Mouse (Mus musculus) kidney, embryonic 15.5 days (tissue): Measurements from ENCODE around the gene Zfp287. TPM values are rescaled to one million over a fixed set of nuclear protein-coding genes. Genes with fewer than 3 reads are reported as not detected.

Experiments used
- ATAC-seq: fragments of 200-750 bp; cut with Nextera tagmentation; replicated peaks from 2 replicates; pipeline ENCODE4 v1.8.0; 2017; ENCODE audit warnings: moderate TSS enrichment; ENCODE audit not compliant: low FRiP score
- H3K27ac ChIP-seq: fragments of 300-500 bp; sonication (generic); 2 replicates; pipeline ENCODE4 v1.5.1; 2015; ENCODE audit warnings: mild to moderate bottlenecking, inconsistent platforms
- H3K27me3 ChIP-seq: fragments of 300-500 bp; sonication (generic); 2 replicates; pipeline ENCODE4 v1.6.1; 2015; ENCODE audit warnings: inconsistent platforms
- H3K36me3 ChIP-seq: fragments of 300-500 bp; sonication (generic); 2 replicates; pipeline ENCODE4 v1.6.1; 2015; ENCODE audit warnings: inconsistent platforms
- H3K4me1 ChIP-seq: fragments of 300-500 bp; sonication (generic); 2 replicates; pipeline ENCODE4 v1.6.1; 2015; ENCODE audit warnings: inconsistent platforms
- H3K4me2 ChIP-seq: fragments of 300-500 bp; sonication (generic); 2 replicates; pipeline ENCODE4 v1.6.1; 2015; ENCODE audit warnings: moderate library complexity, mild to moderate bottlenecking, inconsistent platforms
- H3K4me3 ChIP-seq: fragments of 300-500 bp; sonication (generic); replicated peaks from 2 replicates; pipeline ENCODE4 v1.5.1; 2015; ENCODE audit warnings: mild to moderate bottlenecking, inconsistent platforms
- H3K9ac ChIP-seq: fragments of 300-500 bp; sonication (generic); 2 replicates; pipeline ENCODE4 v1.6.1; 2015; ENCODE audit warnings: mild to moderate bottlenecking, inconsistent platforms
- H3K9me3 ChIP-seq: fragments of 300-500 bp; sonication (generic); replicated peaks from 2 replicates; pipeline ENCODE4 v1.6.1; 2016; ENCODE audit warnings: inconsistent platforms
- WGBS: fragments of 180-500 bp; shearing (Covaris S2); methylation state at CpG from one replicate; pipeline ENCODE4 v1.1.7; 2015; ENCODE audit warnings: mixed read lengths; 5-methylcytosine and 5-hydroxymethylcytosine counted together
- polyA plus RNA-seq: library from polyadenylated mRNA; unstranded; fragments of >200 nt; fragmentation: Nextera tagmentation; extraction: Ambion mirVana; gene quantifications from 2 replicates; pipeline ENCODE4 v1.2.1, GENCODE M21; 2015

Zfp287 gene
- polyA plus RNA-seq, 1 experiment from 2014 or later, result 8.9 TPM

- 60% methylated on average over 4 of the region's 4 CpGs for WGBS
- no peaks in the 10 kb centered on the region for H3K36me3 ChIP-seq
- no peak for ATAC-seq
These were observed 32.0 kb downstream of the Zfp287 start for GRCm38 (mm10) chr11:62699749-62700148.

GRCm38 (mm10) chr11:62695126-62695525 lies 36.6 kb downstream of the Zfp287 start:
- H3K4me2 ChIP-seq, result no peak overlapping the region
- H3K27me3 ChIP-seq, result no peaks in the 10 kb centered on the region
- H3K9me3 ChIP-seq, result no peaks in the 10 kb centered on the region
- WGBS, result 93% methylated on average over 8 of the region's 8 CpGs
- no peak overlapping the region for H3K9ac ChIP-seq
- no peak for ATAC-seq
- no peaks in the 10 kb centered on the region for H3K36me3 ChIP-seq
- no peak overlapping the region for H3K27ac ChIP-seq
- no peaks in the 10 kb centered on the region for H3K4me1 ChIP-seq
- H3K4me3 ChIP-seq, result no peak overlapping the region

More at GRCm38 (mm10) chr11:62699749-62700148, 32.0 kb downstream of the Zfp287 start:
- Histone ChIP-seq H3K27ac (no peak overlapping the region), H3K9ac (no peak overlapping the region), H3K27me3 (no peaks in the 10 kb centered on the region), H3K9me3 (no peaks in the 10 kb centered on the region), H3K4me2 (no peak overlapping the region), H3K4me1 (no peaks in the 10 kb centered on the region), H3K4me3 (no peak overlapping the region)

DNA sequence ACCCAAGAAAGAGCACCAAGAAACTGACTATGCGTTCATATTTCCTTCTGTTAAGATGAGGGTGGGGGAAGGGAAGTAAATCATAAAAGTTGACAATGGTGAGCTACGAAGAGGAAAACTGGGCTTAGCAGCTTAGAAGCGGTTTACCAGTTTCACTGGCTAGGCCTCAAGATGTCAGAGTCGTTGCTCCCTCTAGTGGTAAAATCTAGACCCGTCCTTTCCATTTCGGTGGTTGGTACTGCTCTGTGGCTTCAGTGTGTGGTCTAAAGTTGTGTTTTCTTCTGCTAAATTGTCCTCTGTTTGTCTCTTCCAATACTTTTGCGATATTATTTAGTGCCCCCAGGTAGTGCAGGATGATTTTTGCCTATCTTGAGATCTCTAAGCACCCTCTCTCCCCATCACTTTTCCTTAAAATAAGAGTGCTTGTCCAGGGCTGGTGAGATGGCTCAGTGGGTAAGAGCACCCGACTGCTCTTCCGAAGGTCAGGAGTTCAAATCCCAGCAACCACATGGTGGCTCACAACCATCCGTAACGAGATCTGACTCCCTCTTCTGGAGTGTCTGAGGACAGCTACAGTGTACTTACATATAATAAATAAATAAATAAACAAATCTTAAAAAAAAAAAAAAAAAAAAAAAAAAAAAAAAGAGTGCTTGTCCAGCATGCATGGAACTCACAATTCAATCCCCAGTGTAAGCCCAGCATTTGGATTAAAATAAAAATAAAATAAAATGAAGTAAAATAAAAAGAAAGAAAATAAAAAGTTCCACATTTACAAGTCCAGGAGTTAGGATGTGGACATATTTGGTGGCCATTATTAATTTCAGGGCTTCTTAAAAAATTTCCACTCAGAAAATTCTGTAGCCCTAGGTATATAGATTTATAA lies 38.2 kb downstream of the Zfp287 start:
- Histone ChIP-seq H3K27me3 (no peaks in the 10 kb centered on the region), H3K4me2 (no peak overlapping the region), H3K36me3 (no peaks in the 10 kb centered on the region), H3K9me3 (no peaks in the 10 kb centered on the region), H3K9ac (no peak overlapping the region), H3K4me3 (no peak overlapping the region), H3K4me1 (no peaks in the 10 kb centered on the region), H3K27ac (no peak overlapping the region)
- ATAC-seq, result peak; percentile 69; the same call in 1 of the 2 replicates
- 20% methylated on average over 11 of the region's 11 CpGs for WGBS

DNA sequence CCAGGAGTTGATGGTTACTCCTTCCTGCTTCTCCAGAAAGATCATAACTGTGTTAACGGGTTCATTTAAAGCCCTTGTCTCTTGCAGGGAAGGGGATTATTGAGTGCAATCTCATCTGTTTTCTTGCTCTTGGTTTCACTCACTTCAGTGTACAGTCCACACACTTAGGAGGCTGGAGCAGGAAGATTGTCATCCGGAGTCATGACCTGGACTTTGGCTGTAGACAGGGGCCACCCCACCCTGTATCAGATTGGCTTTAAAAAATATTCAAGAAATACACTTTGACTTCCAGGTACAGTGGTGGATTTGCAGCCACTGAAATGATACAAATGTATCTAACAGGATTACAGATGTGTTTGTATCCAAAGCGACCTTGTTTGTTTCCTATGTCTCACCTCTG lies 40.1 kb downstream of the Zfp287 start:
- no peak overlapping the region for H3K4me2 ChIP-seq
- no peak overlapping the region for H3K9ac ChIP-seq
- no peak for ATAC-seq
- H3K27ac ChIP-seq, result no peak overlapping the region
- no peaks in the 10 kb centered on the region for H3K9me3 ChIP-seq
- no peaks in the 10 kb centered on the region for H3K27me3 ChIP-seq
- no peaks in the 10 kb centered on the region for H3K36me3 ChIP-seq
- no peak overlapping the region for H3K4me3 ChIP-seq
- WGBS, result 79% methylated on average over 3 of the region's 3 CpGs
- no peaks in the 10 kb centered on the region for H3K4me1 ChIP-seq

DNA sequence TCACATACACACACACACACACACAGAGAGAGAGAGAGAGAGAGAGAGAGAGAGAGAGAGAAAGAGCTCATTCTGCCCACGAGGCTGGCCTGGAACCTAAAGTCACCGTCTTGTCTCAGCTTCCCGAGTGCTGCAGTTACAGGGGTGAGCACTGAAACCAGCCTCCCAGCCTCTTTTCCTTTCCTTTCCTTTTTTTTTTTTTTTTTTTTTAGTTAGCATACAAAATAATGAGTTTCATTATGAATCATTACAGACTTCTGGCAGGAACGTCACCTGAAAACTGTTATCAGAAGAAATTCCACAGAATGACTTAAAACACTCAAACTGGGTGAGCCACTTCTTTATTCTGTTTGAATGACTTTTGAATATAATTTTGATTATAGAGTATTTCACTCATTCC lies 51.8 kb downstream of the Zfp287 start:
- Histone ChIP-seq H3K36me3 (no peaks in the 10 kb centered on the region), H3K27me3 (no peaks in the 10 kb centered on the region), H3K4me2 (no peak overlapping the region), H3K4me1 (peaks cover 8% of the 10 kb centered on the region; the same call in 1 of the 2 replicates), H3K9ac (no peak overlapping the region), H3K9me3 (no peaks in the 10 kb centered on the region), H3K4me3 (no peak overlapping the region), H3K27ac (no peak overlapping the region)
- ATAC-seq, result no peak
- WGBS, result 78% methylated on average over 4 of the region's 4 CpGs

DNA sequence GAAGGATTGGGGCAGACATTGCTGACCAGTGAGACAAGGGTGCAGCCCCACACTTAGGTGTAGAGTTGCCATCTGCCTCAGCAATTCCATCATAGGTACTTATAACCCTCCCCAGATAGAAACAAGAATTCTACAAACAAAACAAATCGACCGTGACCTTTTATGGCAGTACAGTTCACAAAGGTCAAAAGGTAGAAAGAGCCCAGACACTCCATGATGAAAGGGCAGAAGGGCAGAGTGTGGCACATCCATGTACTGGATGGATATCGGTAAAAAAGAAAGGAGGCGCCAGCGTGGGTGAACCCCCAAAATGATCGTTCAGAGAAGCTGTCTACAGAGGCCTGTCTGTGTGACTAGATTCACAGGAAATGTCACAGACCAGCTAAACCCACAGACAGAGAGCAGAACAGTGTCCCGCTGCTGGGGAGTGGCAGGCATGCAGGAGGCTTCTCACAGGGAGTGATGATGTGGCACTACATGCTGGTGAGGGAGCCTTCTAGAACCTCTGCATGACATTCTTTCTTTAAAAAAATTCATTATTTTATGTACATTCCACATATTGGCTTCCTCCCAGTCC lies 52.8 kb downstream of the Zfp287 start:
- 68% methylated on average over 7 of the region's 7 CpGs for WGBS
- no peak overlapping the region for H3K9ac ChIP-seq
- H3K27me3 ChIP-seq, result no peaks in the 10 kb centered on the region
- ATAC-seq, result no peak
- no peak overlapping the region for H3K4me3 ChIP-seq
- H3K4me2 ChIP-seq, result no peak overlapping the region
- peaks cover 8% of the 10 kb centered on the region; the same call in 1 of the 2 replicates for H3K4me1 ChIP-seq
- H3K36me3 ChIP-seq, result no peaks in the 10 kb centered on the region
- H3K27ac ChIP-seq, result no peak overlapping the region
- H3K9me3 ChIP-seq, result no peaks in the 10 kb centered on the region

DNA sequence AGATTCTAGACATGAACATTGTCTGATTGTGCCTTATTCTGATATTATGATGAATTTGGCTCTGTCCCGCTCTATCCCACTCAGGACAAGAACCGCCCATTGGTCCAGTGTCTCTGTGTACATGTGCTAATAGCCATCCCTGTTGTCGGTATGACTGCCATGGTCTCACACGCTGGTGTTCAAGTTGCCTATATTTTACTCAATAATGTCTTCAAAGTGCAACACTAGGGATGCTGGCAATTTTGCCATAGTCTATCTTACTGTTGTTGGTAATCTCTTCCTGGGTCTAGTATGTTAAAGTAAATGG lies 55.5 kb downstream of the Zfp287 start:
- no peaks in the 10 kb centered on the region for H3K9me3 ChIP-seq
- H3K9ac ChIP-seq, result no peak overlapping the region
- no peaks in the 10 kb centered on the region for H3K27me3 ChIP-seq
- no peak overlapping the region for H3K4me3 ChIP-seq
- 94% methylated on average over 4 of the region's 4 CpGs for WGBS
- no peaks in the 10 kb centered on the region for H3K36me3 ChIP-seq
- peaks cover 8% of the 10 kb centered on the region; the same call in 1 of the 2 replicates for H3K4me1 ChIP-seq
- no peak overlapping the region for H3K4me2 ChIP-seq
- no peak overlapping the region for H3K27ac ChIP-seq
- ATAC-seq, result no peak

GRCm38 (mm10) chr11:62675480-62676289 lies 56.0 kb downstream of the Zfp287 start:
- Histone ChIP-seq H3K4me3 (peak overlapping the region; percentile 33), H3K36me3 (no peaks in the 10 kb centered on the region), H3K4me1 (peaks cover 8% of the 10 kb centered on the region; the same call in 1 of the 2 replicates), H3K27ac (peak overlapping the region; percentile 56; the same call in 1 of the 2 replicates), H3K9ac (peak overlapping the region; percentile 45; the same call in 1 of the 2 replicates), H3K4me2 (peak overlapping the region; percentile 63), H3K9me3 (no peaks in the 10 kb centered on the region), H3K27me3 (no peaks in the 10 kb centered on the region)
- ATAC-seq, result peak; percentile 92
- WGBS, result 20% methylated on average over 17 of the region's 17 CpGs

- H3K4me3 ChIP-seq, result no peak overlapping the region
- ATAC-seq, result no peak
- H3K36me3 ChIP-seq, result peaks cover 24% of the 10 kb centered on the region
- 86% methylated on average over 6 of the region's 6 CpGs for WGBS
- no peaks in the 10 kb centered on the region for H3K9me3 ChIP-seq
- no peaks in the 10 kb centered on the region for H3K4me1 ChIP-seq
- H3K4me2 ChIP-seq, result no peak overlapping the region
- H3K27me3 ChIP-seq, result no peaks in the 10 kb centered on the region
- H3K27ac ChIP-seq, result no peak overlapping the region
- H3K9ac ChIP-seq, result no peak overlapping the region
These were observed 61.7 kb downstream of the Zfp287 start for GRCm38 (mm10) chr11:62670006-62670405.

GRCm38 (mm10) chr11:62669471-62669870 lies 62.2 kb downstream of the Zfp287 start:
- no peaks in the 10 kb centered on the region for H3K4me1 ChIP-seq
- no peak overlapping the region for H3K4me3 ChIP-seq
- no peaks in the 10 kb centered on the region for H3K9me3 ChIP-seq
- H3K27ac ChIP-seq, result no peak overlapping the region
- H3K4me2 ChIP-seq, result no peak overlapping the region
- H3K9ac ChIP-seq, result no peak overlapping the region
- H3K36me3 ChIP-seq, result peaks cover 30% of the 10 kb centered on the region
- WGBS, result 68% methylated on average over 12 of the region's 12 CpGs
- no peaks in the 10 kb centered on the region for H3K27me3 ChIP-seq
- ATAC-seq, result no peak

DNA sequence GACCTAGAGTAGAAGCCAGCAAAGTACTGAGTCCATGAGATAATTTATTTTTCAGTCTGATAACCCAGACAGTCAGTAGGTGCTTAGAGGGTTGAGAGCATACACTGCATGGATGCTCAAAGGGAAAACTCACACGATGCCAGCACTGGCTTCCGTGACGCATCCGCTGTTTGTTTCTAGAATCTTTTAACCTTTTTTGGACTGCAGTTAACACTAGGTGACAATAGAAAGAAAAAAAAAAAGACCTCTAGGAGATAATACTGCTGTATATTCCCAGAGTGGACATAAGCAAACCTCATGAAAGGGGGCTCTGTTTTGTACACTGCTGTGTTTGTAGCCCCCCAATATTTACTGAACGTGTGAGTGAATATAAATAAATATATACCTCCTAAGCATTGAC lies 62.7 kb downstream of the Zfp287 start:
- Histone ChIP-seq H3K27ac (no peak overlapping the region), H3K9ac (no peak overlapping the region), H3K36me3 (peaks cover 32% of the 10 kb centered on the region), H3K27me3 (no peaks in the 10 kb centered on the region), H3K4me2 (no peak overlapping the region), H3K9me3 (no peaks in the 10 kb centered on the region), H3K4me3 (no peak overlapping the region), H3K4me1 (no peaks in the 10 kb centered on the region)
- no peak for ATAC-seq
- WGBS, result 93% methylated on average over 5 of the region's 5 CpGs

DNA sequence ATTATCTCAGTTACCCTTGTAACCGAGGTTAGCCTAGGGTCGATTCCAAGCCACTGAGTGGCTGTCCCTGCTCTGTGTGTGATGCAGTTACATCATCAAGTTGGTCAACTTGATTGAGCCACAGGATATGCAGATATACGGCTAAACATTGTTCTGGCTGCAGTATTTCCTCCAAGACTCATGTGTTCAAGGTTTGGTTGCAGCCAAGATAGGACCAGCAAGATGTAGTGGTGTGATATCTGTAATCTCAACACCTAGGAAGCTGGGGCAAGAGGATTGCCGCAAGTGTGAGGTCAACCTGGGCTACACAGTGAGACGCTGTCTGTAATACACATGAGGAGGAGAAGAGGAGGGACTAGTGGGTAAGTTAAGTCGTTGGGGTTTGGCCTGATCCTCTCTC lies 67.5 kb downstream of the Zfp287 start:
- Histone ChIP-seq H3K9me3 (no peaks in the 10 kb centered on the region), H3K9ac (no peak overlapping the region), H3K36me3 (peaks cover 43% of the 10 kb centered on the region), H3K27ac (no peak overlapping the region), H3K27me3 (no peaks in the 10 kb centered on the region), H3K4me3 (no peak overlapping the region), H3K4me2 (no peak overlapping the region), H3K4me1 (no peaks in the 10 kb centered on the region)
- WGBS, result 90% methylated on average over 6 of the region's 6 CpGs
- no peak for ATAC-seq
